Mouse (Mus musculus): ENCODE data around the gene Me3. TPM values are rescaled to one million over a fixed set of nuclear protein-coding genes. Genes with fewer than 3 reads are reported as not detected.

The Me3 gene
- total RNA-seq (2023) = not detected in 4 replicates

DNA sequence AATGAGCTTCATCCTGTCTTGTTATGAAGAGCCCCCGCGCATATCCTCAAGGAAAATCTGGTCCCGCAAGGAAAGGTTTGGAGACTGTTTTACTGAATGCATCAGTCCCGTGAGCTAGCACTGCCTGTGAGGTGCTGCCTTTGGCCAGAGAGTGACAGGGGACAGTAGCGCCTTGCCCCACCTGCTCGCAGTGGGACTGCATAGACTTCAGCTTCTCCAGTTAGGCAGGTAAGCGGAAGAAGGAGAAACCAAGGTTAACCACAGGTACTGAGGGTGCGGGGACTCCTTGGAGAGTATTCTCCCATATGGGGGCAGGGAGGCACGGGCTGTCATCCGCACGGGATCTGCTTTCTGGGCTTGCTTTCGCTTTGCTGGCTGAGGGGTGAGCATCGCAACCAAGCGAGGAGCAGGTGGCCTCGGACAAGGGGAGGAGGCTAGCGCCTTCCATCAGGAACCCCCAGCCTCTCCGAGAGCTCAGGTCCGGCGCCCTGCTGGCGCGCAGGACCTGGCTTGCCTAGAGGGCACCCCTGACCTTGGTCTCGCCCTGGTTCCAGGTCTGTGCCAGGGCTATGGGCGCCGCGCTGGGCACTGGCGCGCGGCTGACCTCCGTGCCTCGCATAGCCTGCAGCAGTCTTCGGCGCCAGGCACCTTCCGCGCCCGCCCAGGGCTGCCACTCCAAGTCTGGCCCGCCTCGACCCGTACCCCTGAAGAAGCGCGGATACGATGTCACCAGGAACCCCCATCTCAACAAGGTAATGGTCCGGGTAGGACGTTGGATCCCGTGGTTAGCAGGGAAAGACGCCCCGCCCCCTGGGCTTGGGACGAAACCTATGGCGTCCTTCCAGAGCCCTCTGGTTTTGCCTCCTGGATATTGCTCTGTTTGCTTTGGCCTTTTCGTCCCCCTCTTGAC, at the start of gene Me3:
Me3 (plus strand) TSS at position 51 of the 910 bp plus-strand sequence.

DNA sequence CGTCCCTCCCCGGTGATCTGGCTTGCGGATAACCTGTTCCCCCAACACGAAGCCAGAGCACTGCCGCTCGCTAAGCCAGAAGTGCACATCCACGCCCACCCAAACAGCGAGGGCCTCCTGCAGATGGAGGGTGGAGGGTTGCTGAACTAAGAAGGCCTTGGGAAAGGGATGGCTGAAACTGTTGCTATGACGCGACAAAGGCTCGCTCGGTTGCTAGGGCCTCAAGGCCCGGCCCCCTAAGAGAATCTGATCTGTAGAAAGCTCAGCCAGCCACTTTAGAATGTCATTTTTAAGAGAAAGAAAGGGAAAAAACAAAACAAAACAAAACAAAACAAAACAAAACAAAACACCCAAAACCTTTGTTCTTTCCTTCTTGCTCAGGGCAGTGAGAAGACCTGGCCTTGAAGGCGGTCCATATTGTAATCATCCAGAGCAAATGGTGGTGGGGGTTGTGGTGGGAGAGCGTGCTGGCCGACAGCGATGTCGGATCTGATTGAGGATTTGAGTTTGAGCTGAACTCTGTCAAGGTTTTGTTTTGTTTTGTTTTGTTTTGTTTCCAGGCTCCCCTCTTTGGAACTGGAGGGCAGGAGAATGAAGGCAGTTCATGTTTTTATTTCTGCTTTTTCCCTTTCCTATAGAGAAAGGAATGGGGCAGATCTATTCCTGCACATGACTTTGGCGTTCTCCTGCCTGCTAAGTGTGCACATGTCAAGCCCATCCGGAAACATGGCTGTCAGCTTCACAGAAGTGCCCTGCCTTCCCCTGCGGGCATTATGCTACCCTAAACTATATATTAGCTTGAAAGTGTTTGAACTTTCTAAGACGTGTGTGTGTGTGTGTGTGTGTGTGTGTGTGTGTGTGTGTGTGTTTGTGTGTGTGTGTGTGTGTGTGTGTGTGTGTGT, 271.5 kb downstream of the Me3 start, which contains the start of gene Ccdc81:
Ccdc81 (minus strand) TSS at position 188 of the 902 bp plus-strand sequence.

Other genes starting within 250 kb of the Me3 start
- gene Tmem135, start 228.2 kb upstream of the Me3 start, total RNA-seq (2023) = 55.4 to 65.2 TPM (median 57.0 TPM) in 4 replicates
- gene Fzd4, start 228.0 kb upstream of the Me3 start, total RNA-seq (2023) = 0.09 to 0.21 TPM (median 0.14 TPM) in 4 replicates
- 1.3 TPM in 1 of 4 replicates, not detected in the others for gene Prss23, start 105.2 kb upstream of the Me3 start, total RNA-seq (2023)

Measured in B cell, adult 62 days (primary cell).